Mouse (Mus musculus) small intestine, adult 2 months (tissue): ENCODE data around the gene Tpte. TPM values are rescaled to one million over a fixed set of nuclear protein-coding genes. Genes with fewer than 3 reads are reported as not detected.
"Not testable (repeated sequence)": the region's sequence is repeated elsewhere in the genome, so short reads cannot be mapped to it uniquely, and the experiment has no call there.

Source experiments
- H3K27ac ChIP-seq: fragments of 200-500 bp; 2 replicates; pipeline ENCODE4 v1.5.1; 2012; ENCODE audit warnings: low read depth, low read length, control low read depth, inconsistent platforms; ENCODE audit not compliant: insufficient read depth
- H3K27me3 ChIP-seq: fragments of 200-500 bp; 2 replicates; pipeline ENCODE4 v1.6.1; 2012; ENCODE audit warnings: mild to moderate bottlenecking, moderate library complexity, low read length, inconsistent platforms; ENCODE audit not compliant: control insufficient read depth, insufficient read depth
- H3K36me3 ChIP-seq: fragments of 200-500 bp; 2 replicates; pipeline ENCODE4 v1.6.1; 2012; ENCODE audit warnings: mild to moderate bottlenecking, low read length, control low read depth, inconsistent platforms; ENCODE audit not compliant: control insufficient read depth, insufficient read depth
- H3K4me1 ChIP-seq: fragments of 200-500 bp; 2 replicates; pipeline ENCODE4 v1.6.1; 2012; ENCODE audit warnings: low read length, inconsistent platforms, mixed read lengths; ENCODE audit not compliant: control insufficient read depth, insufficient read depth, insufficient read length
- H3K4me3 ChIP-seq: fragments of 200-500 bp; 2 replicates; pipeline ENCODE4 v1.5.1; 2012; ENCODE audit warnings: low read depth, mild to moderate bottlenecking, control low read depth, inconsistent platforms, low read length, moderate library complexity
- CTCF ChIP-seq: fragments of 200-500 bp; IDR thresholded peaks from 2 replicates; pipeline ENCODE4 v1.5.1; 2012; ENCODE audit warnings: low read depth, mild to moderate bottlenecking, control low read depth, inconsistent platforms, low read length, moderate library complexity, mixed read lengths; ENCODE audit not compliant: insufficient replicate concordance, insufficient read length; ENCODE audit errors: extremely low read depth
- POLR2A ChIP-seq: fragments of 200-500 bp; IDR thresholded peaks from 2 replicates; pipeline ENCODE4 v1.6.1; 2012; ENCODE audit warnings: low read depth, mild to moderate bottlenecking, control low read depth, inconsistent platforms, low read length, moderate library complexity
- WGBS: fragments of 180-500 bp; shearing (Covaris S2); methylation state at CpG from one replicate; pipeline ENCODE4 v1.1.7; 2018; 5-methylcytosine and 5-hydroxymethylcytosine counted together
- polyA plus RNA-seq: library from polyadenylated mRNA; depleted of rRNA; stranded (reverse); fragments of >200 nt; gene quantifications from 2 replicates; pipeline ENCODE4 v1.2.3, GENCODE M21; 2012

The Tpte gene
- polyA plus RNA-seq, 1 experiment = not detected

- Histone ChIP-seq H3K4me3 (peak overlapping the region; percentile 27; the same call in 1 of the 2 replicates), H3K27me3 (no peaks in the 10 kb centered on the region), H3K36me3 (no peaks in the 10 kb centered on the region), H3K27ac (no peak overlapping the region), H3K4me1 (no peaks in the 10 kb centered on the region)
- TF ChIP-seq CTCF (no peak), POLR2A (no peak)
- WGBS = 24% methylated on average over 7 of the region's 7 CpGs
Observed at GRCm38 (mm10) chr8:22302896-22303306, 19.7 kb downstream of the Tpte start.

GRCm38 (mm10) chr8:22304045-22304444, 20.8 kb downstream of the Tpte start:
- H3K27ac ChIP-seq, H3K4me1 ChIP-seq, H3K27me3 ChIP-seq, H3K4me3 ChIP-seq, H3K36me3 ChIP-seq: not testable (repeated sequence)
- WGBS = 81% methylated on average over 9 of the region's 9 CpGs

GRCm38 (mm10) chr8:22306999-22307398, 23.8 kb downstream of the Tpte start:
- H3K4me1 ChIP-seq = no peaks in the 10 kb centered on the region
- no peaks in the 10 kb centered on the region for H3K36me3 ChIP-seq
- H3K4me3 ChIP-seq = no peak overlapping the region
- WGBS = 57% methylated on average over 10 of the region's 10 CpGs
- TF ChIP-seq POLR2A = no peak
- no peak overlapping the region for H3K27ac ChIP-seq
- H3K27me3 ChIP-seq = no peaks in the 10 kb centered on the region

- TF ChIP-seq POLR2A (no peak), CTCF (peak; percentile 63; the same call in 1 of the 2 replicates)
- no peaks in the 10 kb centered on the region for H3K4me1 ChIP-seq
- H3K36me3 ChIP-seq = no peaks in the 10 kb centered on the region
- 52% methylated on average over 9 of the region's 9 CpGs for WGBS
- H3K4me3 ChIP-seq = no peak overlapping the region
- no peaks in the 10 kb centered on the region for H3K27me3 ChIP-seq
- no peak overlapping the region for H3K27ac ChIP-seq
Observed at GRCm38 (mm10) chr8:22311446-22311845, 28.2 kb downstream of the Tpte start.

GRCm38 (mm10) chr8:22335426-22335825, 52.2 kb downstream of the Tpte start:
- no peaks in the 10 kb centered on the region for H3K27me3 ChIP-seq
- H3K36me3 ChIP-seq = no peaks in the 10 kb centered on the region
- H3K4me3 ChIP-seq = no peak overlapping the region
- WGBS = 73% methylated on average over 13 of the region's 13 CpGs
- H3K4me1 ChIP-seq = peaks cover 4% of the 10 kb centered on the region; the same call in 1 of the 2 replicates
- TF ChIP-seq CTCF = no peak
- no peak for TF ChIP-seq POLR2A
- H3K27ac ChIP-seq = no peak overlapping the region

- TF ChIP-seq POLR2A (no peak), CTCF (no peak)
- Histone ChIP-seq H3K4me1 (peaks cover 13% of the 10 kb centered on the region; the same call in 1 of the 2 replicates), H3K27me3 (no peaks in the 10 kb centered on the region), H3K27ac (peak overlapping the region; percentile 98), H3K4me3 (no peak overlapping the region), H3K36me3 (no peaks in the 10 kb centered on the region)
- 32% methylated on average over 6 of the region's 6 CpGs for WGBS
Observed at GRCm38 (mm10) chr8:22359359-22359758, 76.1 kb downstream of the Tpte start.

- WGBS = 32% methylated on average over 6 of the region's 6 CpGs
- no peak for TF ChIP-seq POLR2A
- Histone ChIP-seq H3K36me3 (no peaks in the 10 kb centered on the region), H3K4me1 (peaks cover 13% of the 10 kb centered on the region; the same call in 1 of the 2 replicates), H3K27me3 (no peaks in the 10 kb centered on the region), H3K4me3 (no peak overlapping the region), H3K27ac (peak overlapping the region; percentile 98)
Observed at GRCm38 (mm10) chr8:22359882-22360281, 76.6 kb downstream of the Tpte start.

- Histone ChIP-seq H3K27me3 (no peaks in the 10 kb centered on the region), H3K27ac (no peak overlapping the region), H3K4me1 (no peaks in the 10 kb centered on the region), H3K36me3 (peaks cover 74% of the 10 kb centered on the region), H3K4me3 (no peak overlapping the region)
- WGBS = 95% methylated on average over 5 of the region's 5 CpGs
- TF ChIP-seq POLR2A = no peak
- no peak for TF ChIP-seq CTCF
Observed at GRCm38 (mm10) chr8:22376311-22376710, 93.1 kb downstream of the Tpte start.
